Mouse (Mus musculus): ENCODE measurements around the gene Txnrd3. TPM values are rescaled to one million over a fixed set of nuclear protein-coding genes. Genes with fewer than 3 reads are reported as not detected.

Gene Txnrd3
- total and polyA plus RNA-seq, 3 experiments = 10.5 to 15.3 (median 13.5) TPM

DNA sequence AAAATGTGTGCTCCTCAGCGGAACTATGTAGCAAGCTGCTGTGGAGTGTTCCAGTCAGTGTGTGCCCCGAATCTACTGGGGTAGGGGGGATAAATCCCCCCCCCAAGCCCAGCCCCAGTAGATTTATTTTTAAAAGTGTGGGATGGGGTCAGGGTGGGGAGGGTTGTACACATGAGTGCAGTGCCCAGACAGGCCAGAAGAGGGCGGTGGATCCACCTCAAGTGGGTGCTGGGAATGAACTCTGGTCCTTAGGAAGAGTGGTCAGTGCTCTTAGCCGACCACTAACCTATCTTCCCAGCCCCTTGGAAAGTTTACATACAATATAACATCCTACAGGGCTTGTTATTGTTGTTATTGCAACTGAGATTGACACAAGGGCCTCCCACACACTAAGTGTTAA, 35.8 kb upstream of the Txnrd3 start:
- no peak for DNase-seq
- Histone ChIP-seq H3K27ac (no peak overlapping the region), H3K27me3 (ENCODE audit: control insufficient read depth, insufficient read depth, low read length) (no peaks in the 10 kb centered on the region), H3K79me2 (replicated peaks; ENCODE audit: control insufficient read depth, insufficient read depth, low read length) (no peaks in the 10 kb centered on the region), H3K36me3 (ENCODE audit: control insufficient read depth, insufficient read depth, low read length) (no peaks in the 10 kb centered on the region), H3K4me1 (ENCODE audit: control insufficient read depth, insufficient read depth, low read length) (no peaks in the 10 kb centered on the region), H3K4me3 (no peak overlapping the region), H3K9ac (ENCODE audit: low read depth, low read length) (no peak overlapping the region)
- 53% methylated on average over 4 of the region's 4 CpGs for WGBS
- TF ChIP-seq POLR2A (IDR thresholded peaks at IDR 0.05; ENCODE audit: insufficient read depth, low read depth, low read length) (no peak), CTCF (IDR thresholded peaks at IDR 0.05) (peak; percentile 58)
- intact Hi-C loops (cut with DNase I) = no loop called here

- TF ChIP-seq CTCF (IDR thresholded peaks at IDR 0.05) (no peak), EP300 (IDR thresholded peaks at IDR 0.05; ENCODE audit: insufficient read depth, low read depth, low read length) (no peak), POLR2A (IDR thresholded peaks at IDR 0.05; ENCODE audit: insufficient read depth, low read depth, low read length) (no peak)
- DNase-seq = no peak
- H3K9ac ChIP-seq (ENCODE audit: low read depth, low read length) = no peak overlapping the region
- H3K27ac ChIP-seq = no peak overlapping the region
- no peaks in the 10 kb centered on the region for H3K36me3 ChIP-seq (ENCODE audit: control insufficient read depth, insufficient read depth, low read length)
- intact Hi-C loops (cut with DNase I) = no loop called here
- 46% methylated on average over 15 of the region's 15 CpGs for WGBS
- no peaks in the 10 kb centered on the region for H3K79me2 ChIP-seq (replicated peaks; ENCODE audit: control insufficient read depth, insufficient read depth, low read length)
- no peaks in the 10 kb centered on the region for H3K27me3 ChIP-seq (ENCODE audit: control insufficient read depth, insufficient read depth, low read length)
- H3K4me1 ChIP-seq (ENCODE audit: control insufficient read depth, insufficient read depth, low read length) = no peaks in the 10 kb centered on the region
- H3K4me3 ChIP-seq = no peak overlapping the region
Measured at GRCm38 (mm10) chr6:89613336-89614106, 30.3 kb upstream of the Txnrd3 start.

DNA sequence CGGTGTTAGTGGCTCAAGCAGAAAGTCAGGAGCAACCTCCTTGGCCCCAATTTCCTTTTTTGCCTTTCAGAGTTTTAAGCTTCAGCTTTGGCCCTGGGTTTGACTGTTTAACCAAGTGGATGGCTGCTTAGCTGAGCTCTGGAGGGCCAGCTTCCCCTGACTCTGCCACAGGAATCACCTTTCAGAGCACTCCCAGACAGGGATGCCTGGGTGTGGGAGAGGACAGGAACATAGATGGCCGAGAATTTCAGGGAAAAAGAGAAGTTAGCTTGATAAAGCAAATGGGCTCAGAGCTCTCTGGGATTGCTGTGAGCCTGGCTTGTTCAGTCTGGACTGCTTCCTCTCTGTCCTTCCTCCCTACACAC, 29.7 kb upstream of the Txnrd3 start:
- no peak overlapping the region for H3K4me3 ChIP-seq
- DNase-seq = no peak
- WGBS = 14% methylated on average over 2 of the region's 2 CpGs
- no peaks in the 10 kb centered on the region for H3K27me3 ChIP-seq (ENCODE audit: control insufficient read depth, insufficient read depth, low read length)
- H3K9ac ChIP-seq (ENCODE audit: low read depth, low read length) = no peak overlapping the region
- TF ChIP-seq EP300 (IDR thresholded peaks at IDR 0.05; ENCODE audit: insufficient read depth, low read depth, low read length) (no peak), CTCF (IDR thresholded peaks at IDR 0.05) (no peak), POLR2A (IDR thresholded peaks at IDR 0.05; ENCODE audit: insufficient read depth, low read depth, low read length) (no peak)
- H3K4me1 ChIP-seq (ENCODE audit: control insufficient read depth, insufficient read depth, low read length) = no peaks in the 10 kb centered on the region
- no peaks in the 10 kb centered on the region for H3K79me2 ChIP-seq (replicated peaks; ENCODE audit: control insufficient read depth, insufficient read depth, low read length)
- no peaks in the 10 kb centered on the region for H3K36me3 ChIP-seq (ENCODE audit: control insufficient read depth, insufficient read depth, low read length)
- H3K27ac ChIP-seq = no peak overlapping the region
- intact Hi-C loops (cut with DNase I) = no loop called here

DNA sequence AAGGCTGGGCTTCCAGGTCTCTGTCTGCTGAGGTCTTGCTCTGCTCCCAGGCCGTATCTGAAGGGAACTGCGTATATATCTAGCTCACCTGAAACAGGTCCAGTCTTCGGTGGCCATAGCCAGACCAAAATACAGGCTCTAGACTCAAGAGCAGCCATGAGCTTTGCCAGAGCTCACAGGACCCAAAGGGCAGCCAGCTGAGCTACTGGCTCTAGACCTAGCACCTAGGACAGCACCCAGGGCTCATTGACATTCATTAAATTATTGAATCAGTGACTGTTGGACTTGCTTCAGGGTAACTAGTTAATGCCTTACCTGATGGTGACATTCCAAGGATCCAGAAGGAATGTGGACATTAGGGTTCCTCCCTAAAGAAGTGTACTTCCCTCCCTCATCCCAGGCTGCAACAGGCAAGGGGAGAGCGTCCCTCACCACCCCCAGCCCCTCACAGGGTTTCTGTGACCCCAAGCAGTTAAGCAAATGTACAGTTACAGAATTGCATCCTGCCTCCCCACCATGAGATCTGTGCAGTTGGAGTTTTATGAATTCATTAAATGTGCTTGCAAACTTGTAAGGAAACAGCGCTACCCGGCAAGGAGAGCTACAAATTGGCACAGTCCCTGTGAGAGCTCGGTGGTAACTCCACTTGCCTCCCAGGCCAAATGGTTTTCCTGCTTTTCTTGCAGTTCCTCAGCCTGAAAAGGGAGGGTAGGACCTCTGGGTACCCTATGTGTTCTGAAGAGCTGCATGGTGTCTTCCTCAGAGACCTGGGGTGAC, 29.0 kb upstream of the Txnrd3 start:
- Histone ChIP-seq H3K79me2 (replicated peaks; ENCODE audit: control insufficient read depth, insufficient read depth, low read length) (no peaks in the 10 kb centered on the region), H3K9ac (ENCODE audit: low read depth, low read length) (no peak overlapping the region), H3K4me3 (no peak overlapping the region), H3K27ac (no peak overlapping the region), H3K27me3 (ENCODE audit: control insufficient read depth, insufficient read depth, low read length) (no peaks in the 10 kb centered on the region), H3K4me1 (ENCODE audit: control insufficient read depth, insufficient read depth, low read length) (no peaks in the 10 kb centered on the region), H3K36me3 (ENCODE audit: control insufficient read depth, insufficient read depth, low read length) (no peaks in the 10 kb centered on the region)
- intact Hi-C loops (cut with DNase I) = no loop called here
- DNase-seq = no peak
- 55% methylated on average over 7 of the region's 7 CpGs for WGBS
- TF ChIP-seq POLR2A (IDR thresholded peaks at IDR 0.05; ENCODE audit: insufficient read depth, low read depth, low read length) (no peak), CTCF (IDR thresholded peaks at IDR 0.05) (no peak), EP300 (IDR thresholded peaks at IDR 0.05; ENCODE audit: insufficient read depth, low read depth, low read length) (no peak)

DNA sequence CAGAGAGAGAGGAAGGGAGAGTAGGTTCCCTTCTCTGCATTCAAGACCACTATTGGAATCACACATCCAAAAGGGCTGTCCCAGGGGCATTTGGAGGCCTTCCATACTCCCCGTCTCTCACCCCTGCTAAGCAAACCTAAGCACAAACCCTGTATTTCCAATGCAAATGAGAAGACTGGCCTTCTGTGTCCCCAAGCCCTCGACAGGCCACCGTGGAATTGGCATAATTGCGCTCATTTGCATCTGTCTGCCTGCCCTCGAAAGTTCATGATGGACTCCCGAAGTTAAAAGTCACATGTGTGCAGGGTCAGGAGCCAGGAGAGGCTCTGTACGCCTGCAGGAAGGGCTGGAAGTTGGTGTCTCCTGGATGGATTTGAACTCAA, 28.4 kb upstream of the Txnrd3 start:
- 60% methylated on average over 7 of the region's 7 CpGs for WGBS
- DNase-seq = no peak
- intact Hi-C loops (cut with DNase I) = no loop called here

DNA sequence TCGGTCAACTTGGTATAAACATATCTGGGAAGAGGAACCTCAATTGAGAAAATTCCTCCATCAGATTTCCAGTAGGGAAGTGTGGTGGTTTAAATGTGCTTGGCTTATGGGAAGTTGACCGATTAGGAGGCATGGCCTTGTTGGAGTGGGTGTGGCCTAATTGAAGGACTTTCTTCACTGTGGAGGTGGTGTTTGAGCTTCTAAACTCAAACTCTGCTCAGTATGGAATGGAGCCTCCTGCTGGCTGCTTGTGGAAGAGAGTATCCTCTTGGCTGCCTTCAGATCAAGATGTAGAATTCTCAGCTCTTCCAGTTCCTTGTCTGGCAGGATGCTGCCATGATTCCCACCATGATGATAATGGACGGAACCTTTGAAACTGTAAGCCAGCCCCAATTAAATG, 21.1 kb upstream of the Txnrd3 start:
- Histone ChIP-seq H3K4me1 (ENCODE audit: control insufficient read depth, insufficient read depth, low read length) (no peaks in the 10 kb centered on the region), H3K9ac (ENCODE audit: low read depth, low read length) (no peak overlapping the region), H3K79me2 (replicated peaks; ENCODE audit: control insufficient read depth, insufficient read depth, low read length) (no peaks in the 10 kb centered on the region), H3K4me3 (no peak overlapping the region), H3K36me3 (ENCODE audit: control insufficient read depth, insufficient read depth, low read length) (no peaks in the 10 kb centered on the region), H3K27ac (no peak overlapping the region), H3K27me3 (ENCODE audit: control insufficient read depth, insufficient read depth, low read length) (no peaks in the 10 kb centered on the region)
- WGBS = 76% methylated on average over 3 of the region's 3 CpGs
- TF ChIP-seq POLR2A (IDR thresholded peaks at IDR 0.05; ENCODE audit: insufficient read depth, low read depth, low read length) = no peak
- peak; percentile 35 for TF ChIP-seq CTCF (IDR thresholded peaks at IDR 0.05)
- intact Hi-C loops (cut with DNase I) = no loop called here
- DNase-seq = no peak

More for the DNA sequence above, 28.4 kb upstream of the Txnrd3 start:
- H3K9ac ChIP-seq (ENCODE audit: low read depth, low read length) = no peak overlapping the region
- TF ChIP-seq POLR2A (IDR thresholded peaks at IDR 0.05; ENCODE audit: insufficient read depth, low read depth, low read length) (no peak), CTCF (IDR thresholded peaks at IDR 0.05) (no peak), EP300 (IDR thresholded peaks at IDR 0.05; ENCODE audit: insufficient read depth, low read depth, low read length) (no peak)
- no peak overlapping the region for H3K27ac ChIP-seq
- H3K4me3 ChIP-seq = no peak overlapping the region
- no peaks in the 10 kb centered on the region for H3K36me3 ChIP-seq (ENCODE audit: control insufficient read depth, insufficient read depth, low read length)
- no peaks in the 10 kb centered on the region for H3K27me3 ChIP-seq (ENCODE audit: control insufficient read depth, insufficient read depth, low read length)
- H3K79me2 ChIP-seq (replicated peaks; ENCODE audit: control insufficient read depth, insufficient read depth, low read length) = no peaks in the 10 kb centered on the region
- no peaks in the 10 kb centered on the region for H3K4me1 ChIP-seq (ENCODE audit: control insufficient read depth, insufficient read depth, low read length)

All from heart, adult 2 months (tissue).